Mouse (Mus musculus) cortical plate, adult 2 months (tissue): Measurements from ENCODE around the gene Erc2.

Source experiments
- CTCF ChIP-seq: fragments of 200-500 bp; IDR thresholded peaks from 2 replicates; pipeline ENCODE4 v1.5.1; 2011; ENCODE audit warnings: mild to moderate bottlenecking, control low read depth, low read length; ENCODE audit not compliant: insufficient read depth; ENCODE audit errors: extremely low read depth
- POLR2A ChIP-seq: fragments of 200-500 bp; IDR thresholded peaks from 2 replicates; pipeline ENCODE4 v1.6.1; 2011; ENCODE audit warnings: mild to moderate bottlenecking, low read length, control low read depth; ENCODE audit not compliant: insufficient read depth; ENCODE audit errors: extremely low read depth

DNA sequence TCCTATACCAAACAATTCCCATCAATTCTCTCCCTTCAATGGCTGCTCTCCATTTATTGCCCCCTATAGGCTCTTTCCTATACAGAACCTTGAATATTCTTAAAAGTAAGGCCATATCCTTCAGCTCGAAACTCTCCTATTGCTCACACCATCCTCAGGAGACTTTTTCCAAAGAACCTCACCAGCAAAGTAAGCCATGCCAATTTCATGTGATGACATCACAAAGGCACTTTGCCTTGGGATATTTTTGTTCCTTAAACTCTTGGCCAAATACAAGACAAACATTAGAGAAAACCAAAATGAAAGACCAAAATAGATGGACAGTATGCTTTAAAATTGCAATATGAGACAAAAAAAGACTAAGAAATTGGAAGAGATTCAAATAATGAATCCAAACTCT is 204.6 kb downstream of the Erc2 start:
- TF ChIP-seq CTCF (no peak), POLR2A (no peak)
